In genomic region chr1:189833351-189833750, GRCm38 (mm10) we compare ENCODE assay signal across 17 mouse cellular contexts.
DNase-seq lines count a peak whose midpoint lies in the region; TF ChIP-seq lines count a peak whose summit lies in the region.
"Had no signal": no experiment of that assay in that cellular context is flagged by ENCODE, and none has a peak within 500 bp of the region (broad histone marks: within the 10 kb centered on the region; RNA-seq: fewer than 3 reads in every experiment).

No protein-coding gene starts in this region.

- no peak for TF ChIP-seq CTCF in kidney, adult 2 months (conservative IDR thresholded peaks at IDR 0.05; ENCODE audit: insufficient read depth, insufficient read length, low read depth, low read length)

- DNase-seq in adrenal gland, postnatal 14 days = peak; percentile 24
- DNase-seq in adrenal gland, postnatal 36 days = no peak
- peak; percentile 20 for DNase-seq in kidney, adult 2 months
- DNase-seq in kidney, adult 18-20 months = no peak
- DNase-seq in retina, postnatal 1 day = peak; percentile 20
- no peak for DNase-seq in retina, embryonic 14.5 days (ENCODE audit: low spot score)
- no peak for DNase-seq in cerebellum, adult 18-20 months
- DNase-seq: adrenal gland, postnatal 10 days; cerebellum, adult 11 months; cerebellum, adult 2 months; cerebellum, adult 9-10 months; cerebellum, postnatal 25 days; forebrain, postnatal 0 days had no signal

- no peaks in the 10 kb centered on the region for H3K27me3 ChIP-seq in kidney, adult 2 months (replicated peaks; ENCODE audit: control insufficient read depth, insufficient read depth, low read length)
- H3K27me3 ChIP-seq: embryonic facial prominence, embryonic 12.5 days; forebrain, embryonic 13.5 days; forebrain, embryonic 15.5 days had no signal

- no peak overlapping the region for H3K4me3 ChIP-seq in kidney, adult 2 months (ENCODE audit: insufficient read depth, low read depth, low read length)
- H3K4me3 ChIP-seq: embryonic facial prominence, embryonic 10.5 days; embryonic facial prominence, embryonic 12.5 days; forebrain, embryonic 13.5 days; forebrain, embryonic 15.5 days had no signal

- H3K4me1 ChIP-seq in kidney, adult 2 months (ENCODE audit: control insufficient read depth, insufficient read depth, low read length) = no peaks in the 10 kb centered on the region
- H3K4me1 ChIP-seq: forebrain, embryonic 15.5 days had no signal

- H3K36me3 ChIP-seq in kidney, adult 2 months (ENCODE audit: control insufficient read depth, insufficient read depth, low read length) = no peaks in the 10 kb centered on the region
- H3K36me3 ChIP-seq: forebrain, embryonic 15.5 days had no signal

- no peak for TF ChIP-seq POLR2A in kidney, adult 2 months (IDR thresholded peaks at IDR 0.05; ENCODE audit: low read depth, low read length)

- no peak overlapping the region for H3K27ac ChIP-seq in kidney, adult 2 months (ENCODE audit: insufficient read depth, low read depth, low read length)
- H3K27ac ChIP-seq: embryonic facial prominence, embryonic 10.5 days; embryonic facial prominence, embryonic 12.5 days; forebrain, embryonic 13.5 days; forebrain, embryonic 15.5 days had no signal

- WGBS in kidney, adult 2 months = 63% methylated on average over 7 of the region's 7 CpGs

Comparison
In these comparisons a context has a peak if more than half of its experiments do, and no peak if none do; other contexts are left out.
1. DNase-seq: peak in adrenal gland, postnatal 14 days (single experiment), kidney, adult 2 months (single experiment) and retina, postnatal 1 day (single experiment); none in adrenal gland, postnatal 36 days (0 of 2), kidney, adult 18-20 months (single experiment), retina, embryonic 14.5 days (single experiment) and cerebellum, adult 18-20 months (0 of 2).